Mouse (Mus musculus) E14TG2a.4 (cell line): Measurements from ENCODE around the gene Slc22a14.

Experiments used
- CTCF ChIP-seq: conservative IDR thresholded peaks from 2 replicates; pipeline ENCODE4 v1.5.1; 2014; ENCODE audit warnings: low read length
- POU5F1 ChIP-seq: IDR thresholded peaks from 2 replicates; pipeline ENCODE4 v1.6.1; 2014; ENCODE audit warnings: low read length, borderline replicate concordance

- TF ChIP-seq POU5F1 (no peak), CTCF (no peak)
These were observed 107.2 kb downstream of the Slc22a14 start for GRCm38 (mm10) chr9:119258128-119258527.
